In genomic region chr6:72623661-72624402, GRCm38 (mm10) we compare ENCODE assay signal across 13 mouse cellular contexts. TPM values are rescaled to one million over a fixed set of nuclear protein-coding genes. Genes with fewer than 3 reads are reported as not detected.
DNase-seq lines count a peak whose midpoint lies in the region; ATAC-seq and TF ChIP-seq lines count a peak whose summit lies in the region.
"Had no signal": no experiment of that assay in that cellular context is flagged by ENCODE, and none has a peak within 500 bp of the region (broad histone marks: within the 10 kb centered on the region; RNA-seq: fewer than 3 reads in every experiment).

No protein-coding gene starts in this region.

- 89% methylated on average over 8 of the region's 8 CpGs for WGBS in limb, embryonic 14.5 days
- 94% methylated on average over 8 of the region's 8 CpGs for WGBS in limb, embryonic 10.5 days
- WGBS in forebrain, embryonic 10.5 days, result 88% methylated on average over 8 of the region's 8 CpGs

- no peak for DNase-seq in limb, embryonic 14.5 days (ENCODE audit: low spot score)
- no peak for DNase-seq in limb, embryonic 10.5 days (ENCODE audit: low spot score)
- DNase-seq in adrenal gland, postnatal 10 days, result peak; percentile 83
- DNase-seq in gastrocnemius, postnatal 10 days, result peak; percentile 60
- DNase-seq in urinary bladder, postnatal 25 days (ENCODE audit: low spot score), result no peak
- no peak for DNase-seq in forebrain, embryonic 10.5 days (ENCODE audit: extremely low spot score, low spot score)
- DNase-seq: cerebellum, adult 18-20 months; thymus, adult 18-20 months had no signal

- no peak overlapping the region for H3K9ac ChIP-seq in limb, embryonic 14.5 days (ENCODE audit: low read depth, low read length, severe bottlenecking)
- H3K9ac ChIP-seq: liver, embryonic 14.5 days; neural tube, embryonic 12.5 days had no signal

- TF ChIP-seq POLR2A in limb, embryonic 14.5 days (IDR thresholded peaks at IDR 0.05; ENCODE audit: borderline replicate concordance, extremely low read depth, insufficient read depth, insufficient read length), result no peak

- H3K27me3 ChIP-seq in limb, embryonic 14.5 days (ENCODE audit: control insufficient read depth, insufficient read depth, low read length), result no peaks in the 10 kb centered on the region
- no peaks in the 10 kb centered on the region for H3K27me3 ChIP-seq in limb, embryonic 10.5 days (ENCODE audit: low read depth, poor library complexity, severe bottlenecking)
- no peaks in the 10 kb centered on the region for H3K27me3 ChIP-seq in forebrain, embryonic 10.5 days (ENCODE audit: poor library complexity, severe bottlenecking)
- H3K27me3 ChIP-seq: neural tube, embryonic 12.5 days had no signal

- H3K4me3 ChIP-seq in limb, embryonic 14.5 days (replicated peaks; ENCODE audit: low read length), result no peak overlapping the region
- H3K4me3 ChIP-seq in limb, embryonic 10.5 days, result no peak overlapping the region
- H3K4me3 ChIP-seq in forebrain, embryonic 10.5 days, result no peak overlapping the region
- H3K4me3 ChIP-seq: neural tube, embryonic 12.5 days had no signal

- H3K4me2 ChIP-seq in limb, embryonic 14.5 days (replicated peaks; ENCODE audit: low read depth, low read length, severe bottlenecking), result no peak overlapping the region
- H3K4me2 ChIP-seq: neural tube, embryonic 12.5 days had no signal

- 0 out of 2 replicates have a peak, but pooled peaks have one; percentile 30 for ATAC-seq in limb, embryonic 14.5 days (ENCODE audit: low FRiP score, low read depth)
- ATAC-seq in megakaryocyte progenitor cell, adult 5-6 weeks (replicated peaks; ENCODE audit: poor library complexity), result peak; percentile 77
- ATAC-seq: activated CD4-positive, CD25-positive, alpha-beta regulatory T cell, adult 4 months; hindbrain, postnatal 0 days had no signal

- peaks cover 29% of the 10 kb centered on the region for H3K36me3 ChIP-seq in limb, embryonic 14.5 days (ENCODE audit: control insufficient read depth, insufficient read depth, low read length)
- H3K36me3 ChIP-seq in limb, embryonic 10.5 days, result peaks cover 39% of the 10 kb centered on the region
- H3K36me3 ChIP-seq in forebrain, embryonic 10.5 days (replicated peaks), result peaks cover 32% of the 10 kb centered on the region

- H3K9me3 ChIP-seq in limb, embryonic 14.5 days (ENCODE audit: control insufficient read depth, low read length), result no peaks in the 10 kb centered on the region
- H3K9me3 ChIP-seq in limb, embryonic 10.5 days (replicated peaks), result no peaks in the 10 kb centered on the region
- no peaks in the 10 kb centered on the region for H3K9me3 ChIP-seq in forebrain, embryonic 10.5 days
- H3K9me3 ChIP-seq: neural tube, embryonic 12.5 days had no signal

- no peak overlapping the region for H3K27ac ChIP-seq in limb, embryonic 14.5 days (replicated peaks; ENCODE audit: low read depth, low read length)
- no peak overlapping the region for H3K27ac ChIP-seq in limb, embryonic 10.5 days
- H3K27ac ChIP-seq in forebrain, embryonic 10.5 days, result no peak overlapping the region
- H3K27ac ChIP-seq: hindbrain, postnatal 0 days; liver, embryonic 14.5 days; neural tube, embryonic 12.5 days had no signal

- no peaks in the 10 kb centered on the region for H3K4me1 ChIP-seq in limb, embryonic 14.5 days (ENCODE audit: control insufficient read depth, insufficient read depth, low read length)
- no peaks in the 10 kb centered on the region for H3K4me1 ChIP-seq in limb, embryonic 10.5 days
- H3K4me1 ChIP-seq in forebrain, embryonic 10.5 days, result no peaks in the 10 kb centered on the region
- H3K4me1 ChIP-seq: neural tube, embryonic 12.5 days had no signal

RNA-seq across cellular contexts. Expression of gene Tgoln1, which starts 7.0 kb away (rescaled TPM):
- 19.4 and 19.9 TPM in 2 replicates for polyA plus RNA-seq in limb, embryonic 14.5 days (2012; rRNA removed)
- 27.6 and 28.1 TPM in 2 replicates for polyA plus RNA-seq in limb, embryonic 14.5 days (2014; fragmentation: Nextera tagmentation; extraction: Ambion mirVana)
- polyA plus RNA-seq in limb, embryonic 10.5 days (2016; fragmentation: Nextera tagmentation; extraction: Ambion mirVana), result 22.2 and 24.5 TPM in 2 replicates
- total RNA-seq in adrenal gland, postnatal 10 days (2021), result 100 to 1,000 TPM in 1 of 2 experiments, 10 to 100 TPM in 1; 92.7 to 121 TPM
- total RNA-seq in gastrocnemius, postnatal 10 days (2021), result 10 to 100 TPM; 22.8 to 25.2 TPM
- 51.5 and 57.9 TPM in 2 replicates for total RNA-seq in megakaryocyte progenitor cell, adult 5-6 weeks (2015)
- total RNA-seq in megakaryocyte progenitor cell, adult 5-6 weeks (2017), result 55.1 and 64.4 TPM in 2 replicates
- 28.6 and 28.7 TPM in 2 replicates for polyA plus RNA-seq in forebrain, embryonic 10.5 days (2016; fragmentation: Nextera tagmentation; extraction: Ambion mirVana)

RNA-seq across cellular contexts. Expression of gene Retsat, which starts 25.6 kb away (rescaled TPM):
- polyA plus RNA-seq in limb, embryonic 14.5 days (2012; rRNA removed), result 8.8 and 10.7 TPM in 2 replicates
- polyA plus RNA-seq in limb, embryonic 14.5 days (2014; fragmentation: Nextera tagmentation; extraction: Ambion mirVana), result 16.1 and 19.0 TPM in 2 replicates
- polyA plus RNA-seq in limb, embryonic 10.5 days (2016; fragmentation: Nextera tagmentation; extraction: Ambion mirVana), result 9.9 and 10.1 TPM in 2 replicates
- total RNA-seq in adrenal gland, postnatal 10 days (2021), result 100 to 1,000 TPM; 359 to 375 TPM
- 10 to 100 TPM; 36.3 to 37.1 TPM for total RNA-seq in gastrocnemius, postnatal 10 days (2021)
- 20.3 and 20.8 TPM in 2 replicates for total RNA-seq in megakaryocyte progenitor cell, adult 5-6 weeks (2015)
- total RNA-seq in megakaryocyte progenitor cell, adult 5-6 weeks (2017), result 20.0 and 27.5 TPM in 2 replicates
- polyA plus RNA-seq in forebrain, embryonic 10.5 days (2016; fragmentation: Nextera tagmentation; extraction: Ambion mirVana), result 8.1 and 8.3 TPM in 2 replicates

RNA-seq across cellular contexts. Expression of gene Elmod3, which starts 25.6 kb away (rescaled TPM):
- 13.7 and 18.6 TPM in 2 replicates for polyA plus RNA-seq in limb, embryonic 14.5 days (2012; rRNA removed)
- 19.4 and 20.3 TPM in 2 replicates for polyA plus RNA-seq in limb, embryonic 14.5 days (2014; fragmentation: Nextera tagmentation; extraction: Ambion mirVana)
- polyA plus RNA-seq in limb, embryonic 10.5 days (2016; fragmentation: Nextera tagmentation; extraction: Ambion mirVana), result 14.0 and 14.6 TPM in 2 replicates
- 10 to 100 TPM; 13.3 to 15.8 TPM for total RNA-seq in adrenal gland, postnatal 10 days (2021)
- 1 to 10 TPM; 6.1 to 6.8 TPM for total RNA-seq in gastrocnemius, postnatal 10 days (2021)
- 12.9 and 15.6 TPM in 2 replicates for total RNA-seq in megakaryocyte progenitor cell, adult 5-6 weeks (2015)
- total RNA-seq in megakaryocyte progenitor cell, adult 5-6 weeks (2017), result 9.7 and 13.8 TPM in 2 replicates
- polyA plus RNA-seq in forebrain, embryonic 10.5 days (2016; fragmentation: Nextera tagmentation; extraction: Ambion mirVana), result 12.5 and 13.7 TPM in 2 replicates

Comparison
In these comparisons a context has a peak if more than half of its experiments do, and no peak if none do; other contexts are left out.
1. DNase-seq: peak in adrenal gland, postnatal 10 days (single experiment) and gastrocnemius, postnatal 10 days (single experiment); none in limb, embryonic 14.5 days (single experiment), limb, embryonic 10.5 days (single experiment), urinary bladder, postnatal 25 days (single experiment) and forebrain, embryonic 10.5 days (single experiment).
2. RNA of gene Retsat, which starts 25.6 kb away (total RNA-seq): 359 to 375 TPM in adrenal gland, postnatal 10 days; 36.3 to 37.1 TPM in gastrocnemius, postnatal 10 days and 20.0 to 27.5 TPM in megakaryocyte progenitor cell, adult 5-6 weeks; every median in the first group is over 4 times any median in the second.